Mouse (Mus musculus): ENCODE data around the gene Havcr2. TPM values are rescaled to one million over a fixed set of nuclear protein-coding genes. Genes with fewer than 3 reads are reported as not detected.
"Not testable (repeated sequence)": the region's sequence is repeated elsewhere in the genome, so short reads cannot be mapped to it uniquely, and the experiment has no call there.

The Havcr2 gene
- polyA plus RNA-seq, 1 experiment: 0.14 TPM

DNA sequence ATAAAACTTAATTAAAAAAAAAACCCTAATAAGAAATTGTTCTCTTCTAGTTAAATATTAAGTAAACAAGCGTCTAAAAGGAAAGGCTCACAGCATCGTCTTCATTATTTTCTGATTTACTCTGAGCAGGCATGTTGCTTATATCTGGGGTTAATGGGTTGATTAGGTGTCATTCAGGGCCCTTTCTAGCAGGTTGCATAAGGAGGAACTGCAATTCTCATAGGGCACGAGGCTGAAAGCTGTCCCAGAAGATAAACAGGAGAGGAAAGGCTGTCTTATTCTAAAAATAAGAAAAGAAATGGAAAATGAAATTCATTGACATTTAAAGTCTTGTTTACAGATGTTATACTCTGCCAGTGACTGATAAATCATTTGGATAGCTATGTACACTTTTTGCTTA, 5.2 kb downstream of the Havcr2 start:
- DNase-seq (ENCODE audit: low read depth): no peak

GRCm38 (mm10) chr11:46461362-46461761, 6.6 kb downstream of the Havcr2 start:
- DNase-seq (ENCODE audit: low read depth): no peak

DNA sequence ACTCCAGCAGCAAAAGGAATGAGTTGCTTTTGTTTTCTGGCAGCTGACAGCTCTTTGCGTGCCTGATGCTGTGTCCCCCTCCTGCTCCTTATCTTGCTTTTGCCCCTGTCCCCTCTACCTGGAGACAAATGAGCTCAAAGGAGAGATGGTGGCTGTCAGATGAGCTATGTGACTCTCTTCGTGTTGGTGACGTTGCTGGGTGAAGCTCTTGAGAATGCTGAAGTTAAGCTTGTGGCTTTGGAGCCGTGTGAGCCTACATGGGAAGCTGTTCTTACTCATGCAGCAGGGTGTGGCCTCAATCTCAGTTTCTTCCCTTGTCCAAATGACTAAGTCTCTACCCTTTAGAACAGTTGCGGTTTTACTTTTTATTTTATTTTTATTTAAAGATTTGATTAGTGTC, 7.2 kb downstream of the Havcr2 start:
- no peak for DNase-seq (ENCODE audit: low read depth)

DNA sequence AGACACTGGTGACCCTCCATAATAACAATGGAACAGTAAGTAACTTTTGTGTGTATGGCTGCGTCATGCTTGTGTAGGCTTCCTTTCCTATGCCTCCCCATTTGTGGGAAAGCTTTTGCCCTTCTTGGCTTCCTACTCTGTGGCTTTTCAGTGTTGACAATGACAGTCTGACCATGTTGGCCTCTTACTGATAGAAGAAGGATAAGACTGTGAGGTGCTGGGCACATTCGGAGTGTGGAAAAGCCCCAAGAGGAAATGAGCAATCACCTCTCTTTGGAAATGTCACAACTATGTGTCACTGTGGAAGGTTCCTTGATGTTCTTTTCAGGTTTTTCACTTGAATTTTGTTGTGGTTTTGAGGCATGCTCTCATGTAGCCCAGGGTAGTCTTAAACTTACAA, 12.1 kb downstream of the Havcr2 start:
- no peak for DNase-seq (ENCODE audit: low read depth)

GRCm38 (mm10) chr11:46474220-46474619, 19.5 kb downstream of the Havcr2 start:
- DNase-seq (ENCODE audit: low read depth): no peak

DNA sequence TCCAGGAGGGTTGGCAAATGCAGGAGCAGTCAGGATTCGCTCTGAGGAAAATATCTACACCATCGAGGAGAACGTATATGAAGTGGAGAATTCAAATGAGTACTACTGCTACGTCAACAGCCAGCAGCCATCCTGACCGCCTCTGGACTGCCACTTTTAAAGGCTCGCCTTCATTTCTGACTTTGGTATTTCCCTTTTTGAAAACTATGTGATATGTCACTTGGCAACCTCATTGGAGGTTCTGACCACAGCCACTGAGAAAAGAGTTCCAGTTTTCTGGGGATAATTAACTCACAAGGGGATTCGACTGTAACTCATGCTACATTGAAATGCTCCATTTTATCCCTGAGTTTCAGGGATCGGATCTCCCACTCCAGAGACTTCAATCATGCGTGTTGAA, 24.6 kb downstream of the Havcr2 start:
- DNase-seq (ENCODE audit: low read depth): no peak

DNA sequence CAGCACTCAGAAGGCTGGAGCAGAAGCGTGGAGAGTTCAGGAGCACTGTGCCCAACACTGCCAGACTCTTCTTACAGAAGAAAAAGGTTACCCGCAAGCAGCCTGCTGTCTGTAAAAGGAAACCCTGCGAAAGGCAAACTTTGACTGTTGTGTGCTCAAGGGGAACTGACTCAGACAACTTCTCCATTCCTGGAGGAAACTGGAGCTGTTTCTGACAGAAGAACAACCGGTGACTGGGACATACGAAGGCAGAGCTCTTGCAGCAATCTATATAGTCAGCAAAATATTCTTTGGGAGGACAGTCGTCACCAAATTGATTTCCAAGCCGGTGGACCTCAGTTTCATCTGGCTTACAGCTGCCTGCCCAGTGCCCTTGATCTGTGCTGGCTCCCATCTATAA, 25.8 kb downstream of the Havcr2 start:
- DNase-seq (ENCODE audit: low read depth): no peak

GRCm38 (mm10) chr11:46488231-46488630, 33.5 kb downstream of the Havcr2 start:
- no peak for DNase-seq (ENCODE audit: low read depth)

DNA sequence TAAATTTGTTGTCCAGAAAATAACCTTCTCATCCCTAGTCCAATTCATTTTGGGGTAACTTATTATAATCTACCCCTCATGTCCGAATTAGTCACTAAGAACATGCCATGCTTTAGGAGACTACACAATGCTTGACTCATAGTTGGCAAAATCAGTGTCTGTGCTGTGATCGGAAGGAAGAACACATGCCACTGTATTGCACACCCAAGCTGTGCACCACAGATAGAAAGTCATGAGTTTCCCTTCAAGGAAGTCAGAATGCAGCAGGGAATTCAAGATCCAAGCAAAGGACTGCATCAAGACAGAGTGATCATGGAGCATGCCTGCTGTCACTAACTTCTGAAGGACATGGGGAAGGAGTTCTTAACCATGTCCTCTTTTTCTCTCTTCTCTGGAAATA, 33.9 kb downstream of the Havcr2 start:
- no peak for DNase-seq (ENCODE audit: low read depth)

GRCm38 (mm10) chr11:46507146-46507545, 52.4 kb downstream of the Havcr2 start:
- DNase-seq (ENCODE audit: low read depth): no peak

DNA sequence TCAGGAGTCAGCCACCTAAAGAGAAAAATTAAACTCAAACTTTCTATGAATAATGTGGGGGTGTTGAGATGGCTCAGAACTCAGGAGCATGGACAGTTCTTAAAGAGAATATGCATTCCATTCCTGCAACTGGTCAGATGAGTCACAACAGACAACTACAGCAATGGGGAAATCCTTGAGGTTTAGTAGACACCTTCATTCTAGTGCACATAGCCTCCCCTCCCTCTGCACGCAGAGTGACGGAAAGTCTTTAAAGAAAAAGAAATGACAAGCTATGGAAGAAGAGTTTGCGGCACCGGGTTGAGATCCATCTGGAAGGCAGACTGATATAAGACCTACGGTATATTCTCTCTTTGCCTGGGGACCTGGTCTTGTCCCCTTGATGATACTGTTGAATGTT, 55.2 kb downstream of the Havcr2 start:
- no peak for DNase-seq (ENCODE audit: low read depth)

- DNase-seq (ENCODE audit: low read depth): not testable (repeated sequence)
These were observed 66.6 kb downstream of the Havcr2 start for GRCm38 (mm10) chr11:46521341-46521740.

GRCm38 (mm10) chr11:46522719-46523118, 68.0 kb downstream of the Havcr2 start:
- DNase-seq (ENCODE audit: low read depth): no peak

- no peak for DNase-seq (ENCODE audit: low read depth)
These were observed 69.2 kb downstream of the Havcr2 start, which contains the start of gene Gm12169 for GRCm38 (mm10) chr11:46523912-46524311. Gene Gm12169 (plus strand): TSS chr11:46524212.

GRCm38 (mm10) chr11:46530149-46530548, 75.4 kb downstream of the Havcr2 start:
- no peak for DNase-seq (ENCODE audit: low read depth)

Other genes starting within 250 kb of the Havcr2 start
- gene Fndc9, start 219.4 kb upstream of the Havcr2 start, polyA plus RNA-seq (2012; rRNA removed): 0.05 TPM in 1 of 2 replicates, not detected in the other
- gene Cyfip2, start 142.1 kb upstream of the Havcr2 start, polyA plus RNA-seq (2012; rRNA removed): 1.5 and 2.7 TPM in 2 replicates
- 0.19 and 0.20 TPM in 2 replicates for gene Itk, start 65.4 kb upstream of the Havcr2 start, polyA plus RNA-seq (2012; rRNA removed)
- gene Fam71b, start 58.4 kb upstream of the Havcr2 start, polyA plus RNA-seq (2012; rRNA removed): 0.31 and 0.37 TPM in 2 replicates
- 15.2 and 15.9 TPM in 2 replicates for gene Med7, start 18.0 kb upstream of the Havcr2 start, polyA plus RNA-seq (2012; rRNA removed)
- gene Gm12169, start 69.3 kb downstream of the Havcr2 start, polyA plus RNA-seq (2012; rRNA removed): not detected in 2 replicates
- gene BC053393, start 116.6 kb downstream of the Havcr2 start, polyA plus RNA-seq (2012; rRNA removed): not detected in 2 replicates
- gene Dppa1, start 174.3 kb downstream of the Havcr2 start, polyA plus RNA-seq (2012; rRNA removed): not detected in 2 replicates